Mouse (Mus musculus) embryonic facial prominence, embryonic 11.5 days (tissue): ENCODE measurements at regions not wholly inside any gene's neighbourhood (a gene's known extent, or its start where the extent isn't known, plus 50 kb on each side); places are given as distances from the start of the nearest gene placed in this dataset.

ENCODE experiments used
- ATAC-seq: fragments of 200-750 bp; cut with Nextera tagmentation; replicated peaks from 2 replicates; pipeline ENCODE4 v1.8.0; 2017; ENCODE audit warnings: low read depth; ENCODE audit not compliant: insufficient number of reproducible peaks, low FRiP score, low TSS enrichment
- DNase-seq: peaks from one replicate; pipeline ENCODE4 v3.0.0-alpha.2; 2015; ENCODE audit warnings: low spot score
- H3K27ac ChIP-seq: fragments of 300-500 bp; sonication (generic); replicated peaks from 2 replicates; pipeline ENCODE4 v1.5.1; 2014; ENCODE audit warnings: mild to moderate bottlenecking, low read depth, low read length, control low read depth
- H3K27me3 ChIP-seq: fragments of 300-500 bp; sonication (generic); 2 replicates; pipeline ENCODE4 v1.6.1; 2014; ENCODE audit warnings: mild to moderate bottlenecking, low read length, moderate library complexity, mixed read lengths; ENCODE audit not compliant: control insufficient read depth, insufficient read depth
- H3K36me3 ChIP-seq: fragments of 300-500 bp; sonication (generic); replicated peaks from 2 replicates; pipeline ENCODE4 v1.6.1; 2014; ENCODE audit warnings: low read depth, mild to moderate bottlenecking, low read length, moderate library complexity, mixed read lengths; ENCODE audit not compliant: control insufficient read depth, insufficient read depth
- H3K4me1 ChIP-seq: fragments of 300-500 bp; sonication (generic); 2 replicates; pipeline ENCODE4 v1.6.1; 2014; ENCODE audit warnings: low read length, mixed read lengths; ENCODE audit not compliant: control insufficient read depth, insufficient read depth
- H3K4me2 ChIP-seq: fragments of 300-500 bp; sonication (generic); 2 replicates; pipeline ENCODE4 v1.6.1; 2014; ENCODE audit warnings: low read depth, mild to moderate bottlenecking, control low read depth, low read length, moderate library complexity
- H3K4me3 ChIP-seq: fragments of 300-500 bp; sonication (generic); 2 replicates; pipeline ENCODE4 v1.5.1; 2014; ENCODE audit warnings: low read depth, low read length, control low read depth
- H3K9ac ChIP-seq: fragments of 300-500 bp; sonication (generic); replicated peaks from 2 replicates; pipeline ENCODE4 v1.6.1; 2014; ENCODE audit warnings: mild to moderate bottlenecking, control low read depth, low read length
- H3K9me3 ChIP-seq: fragments of 300-500 bp; sonication (generic); replicated peaks from 2 replicates; pipeline ENCODE4 v1.6.1; 2016; ENCODE audit warnings: mild to moderate bottlenecking, low read length, inconsistent platforms, mixed read lengths; ENCODE audit not compliant: control insufficient read depth
- WGBS: fragments of 180-500 bp; shearing (Covaris S2); extraction: QIAGEN DNeasy Blood & Tissue Kit; methylation state at CpG from one replicate; pipeline ENCODE4 v1.1.7; 2014; 5-methylcytosine and 5-hydroxymethylcytosine counted together

DNA sequence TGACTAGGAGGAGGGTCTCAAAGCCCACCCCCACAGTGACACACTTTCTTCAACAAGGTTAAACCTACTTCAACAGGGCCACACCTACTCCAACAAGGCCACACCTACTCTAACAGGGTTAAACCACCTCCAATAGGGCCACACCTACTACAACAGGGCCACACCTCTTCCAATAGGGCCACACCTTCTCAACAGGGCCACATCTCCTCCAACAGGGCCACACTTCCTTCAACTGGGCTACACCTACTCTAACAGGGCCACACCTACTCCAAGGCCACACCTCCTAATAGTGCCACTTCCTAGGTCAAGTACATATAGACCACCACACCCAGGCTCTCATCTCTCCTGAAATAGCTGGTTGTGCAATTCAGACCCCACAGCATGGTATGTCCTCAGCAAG, 145.3 kb downstream of the Gm26897 start:
- H3K27ac ChIP-seq = no peak overlapping the region
- H3K9ac ChIP-seq = no peak overlapping the region
- H3K4me1 ChIP-seq = peaks cover 14% of the 10 kb centered on the region
- no peaks in the 10 kb centered on the region for H3K9me3 ChIP-seq
- no peak overlapping the region for H3K4me2 ChIP-seq
- H3K27me3 ChIP-seq = no peaks in the 10 kb centered on the region
- DNase-seq (no peak), ATAC-seq (no peak)
- H3K36me3 ChIP-seq = no peaks in the 10 kb centered on the region
- no peak overlapping the region for H3K4me3 ChIP-seq

DNA sequence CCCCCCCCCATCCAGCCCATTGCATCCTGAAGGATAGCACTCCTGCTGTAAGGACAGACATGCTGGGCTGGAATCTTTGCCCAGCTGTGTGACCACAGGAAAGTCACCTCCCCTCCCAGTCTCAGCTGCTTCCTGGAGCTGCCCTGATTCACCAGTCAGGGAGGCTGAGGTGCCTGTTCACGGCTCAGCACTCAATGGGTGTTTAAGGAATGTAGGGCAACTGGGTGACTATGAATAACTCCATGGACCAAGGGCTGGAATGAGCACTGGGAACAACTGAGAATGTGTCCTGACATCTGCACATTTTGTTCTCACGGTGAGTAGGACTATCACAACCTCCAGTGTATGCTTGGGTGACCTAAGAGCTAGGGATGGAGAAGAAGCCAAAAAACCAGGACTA, 146.5 kb downstream of the Gm26897 start:
- peaks cover 14% of the 10 kb centered on the region for H3K4me1 ChIP-seq
- H3K36me3 ChIP-seq = no peaks in the 10 kb centered on the region
- no peaks in the 10 kb centered on the region for H3K27me3 ChIP-seq
- no peak overlapping the region for H3K27ac ChIP-seq
- no peaks in the 10 kb centered on the region for H3K9me3 ChIP-seq
- H3K4me2 ChIP-seq = no peak overlapping the region
- no peak for ATAC-seq
- no peak overlapping the region for H3K4me3 ChIP-seq
- DNase-seq = no peak
- no peak overlapping the region for H3K9ac ChIP-seq
- 83% methylated on average over 2 of the region's 2 CpGs for WGBS

DNA sequence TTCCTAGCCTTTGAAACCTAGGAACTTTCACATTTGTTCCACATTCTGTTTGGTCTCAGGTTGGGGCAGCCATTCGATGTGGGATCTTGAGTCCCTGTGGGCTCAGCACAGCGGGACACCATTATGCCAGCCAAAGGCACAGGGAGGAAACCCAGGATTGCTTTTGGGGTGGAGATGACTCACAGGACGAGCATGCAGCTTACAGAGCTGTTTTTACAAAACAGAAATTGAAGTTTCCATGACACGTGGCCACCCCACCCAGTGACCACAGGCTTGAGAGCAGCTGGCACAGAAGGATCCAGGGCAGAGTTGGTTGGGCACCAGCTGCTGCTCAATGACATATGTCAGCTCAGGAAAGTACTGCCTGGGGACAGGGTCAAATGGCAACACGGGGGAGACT, 147.8 kb downstream of the Gm26897 start:
- H3K4me3 ChIP-seq = no peak overlapping the region
- ATAC-seq (no peak), DNase-seq (no peak)
- H3K27me3 ChIP-seq = no peaks in the 10 kb centered on the region
- no peak overlapping the region for H3K27ac ChIP-seq
- no peaks in the 10 kb centered on the region for H3K9me3 ChIP-seq
- no peak overlapping the region for H3K4me2 ChIP-seq
- 36% methylated on average over 5 of the region's 5 CpGs for WGBS
- no peak overlapping the region for H3K9ac ChIP-seq
- no peaks in the 10 kb centered on the region for H3K36me3 ChIP-seq
- H3K4me1 ChIP-seq = peaks cover 16% of the 10 kb centered on the region

DNA sequence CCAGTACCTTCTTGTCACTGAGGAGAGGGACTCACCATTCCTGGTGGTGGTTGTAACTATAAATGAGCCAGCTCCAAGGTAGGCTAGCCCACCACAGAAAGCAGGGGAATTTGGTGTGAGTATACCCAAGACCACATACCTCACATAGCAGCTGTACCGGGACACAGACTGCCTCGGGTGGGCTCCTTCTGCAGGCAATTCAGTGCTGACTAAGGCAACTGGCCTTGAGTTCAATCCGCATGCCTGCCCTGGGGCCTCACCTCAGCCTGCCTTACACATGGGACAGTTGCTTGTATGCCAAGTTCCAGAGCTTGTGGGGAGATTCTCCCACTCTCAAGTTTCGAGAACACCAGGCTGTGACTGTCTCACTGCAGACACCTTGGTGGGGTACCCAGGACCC, 153.6 kb downstream of the Gm26897 start:
- no peak overlapping the region for H3K4me2 ChIP-seq
- no peak for ATAC-seq
- no peaks in the 10 kb centered on the region for H3K36me3 ChIP-seq
- no peaks in the 10 kb centered on the region for H3K27me3 ChIP-seq
- no peak for DNase-seq
- H3K9ac ChIP-seq = no peak overlapping the region
- H3K27ac ChIP-seq = no peak overlapping the region
- peaks cover 13% of the 10 kb centered on the region for H3K4me1 ChIP-seq
- H3K9me3 ChIP-seq = no peaks in the 10 kb centered on the region
- WGBS = 35% methylated on average over 4 of the region's 4 CpGs
- H3K4me3 ChIP-seq = no peak overlapping the region

DNA sequence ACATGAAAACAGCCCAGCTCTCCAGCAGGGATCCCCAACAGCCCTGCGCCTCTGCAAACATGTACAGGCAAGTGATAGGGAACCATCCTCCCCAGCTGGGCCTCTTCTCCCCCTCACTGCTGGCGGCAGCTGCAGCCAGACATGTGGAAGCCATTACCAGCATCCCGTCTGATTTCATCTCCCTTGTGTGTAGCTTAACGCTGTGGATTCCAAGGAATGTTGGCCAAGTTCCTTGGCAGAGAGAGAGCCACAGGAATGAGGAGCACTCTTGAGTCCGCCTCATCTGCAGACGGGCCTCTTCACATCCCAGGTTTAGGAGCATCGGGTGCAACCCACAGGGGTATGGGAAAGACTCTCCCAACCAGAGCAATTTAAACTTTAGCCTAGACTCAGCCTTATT, 157.1 kb downstream of the Gm26897 start:
- H3K9me3 ChIP-seq = no peaks in the 10 kb centered on the region
- 14% methylated on average over 7 of the region's 7 CpGs for whole genome bisulfite sequencing
- DNase-seq (peak; percentile 93), ATAC-seq (peak; percentile 64)
- no peaks in the 10 kb centered on the region for H3K27me3 ChIP-seq
- H3K4me2 ChIP-seq = no peak overlapping the region
- no peak overlapping the region for H3K9ac ChIP-seq
- no peak overlapping the region for H3K4me3 ChIP-seq
- H3K4me1 ChIP-seq = peaks cover 22% of the 10 kb centered on the region
- H3K36me3 ChIP-seq = no peaks in the 10 kb centered on the region
- H3K27ac ChIP-seq = peak overlapping the region; percentile 90

DNA sequence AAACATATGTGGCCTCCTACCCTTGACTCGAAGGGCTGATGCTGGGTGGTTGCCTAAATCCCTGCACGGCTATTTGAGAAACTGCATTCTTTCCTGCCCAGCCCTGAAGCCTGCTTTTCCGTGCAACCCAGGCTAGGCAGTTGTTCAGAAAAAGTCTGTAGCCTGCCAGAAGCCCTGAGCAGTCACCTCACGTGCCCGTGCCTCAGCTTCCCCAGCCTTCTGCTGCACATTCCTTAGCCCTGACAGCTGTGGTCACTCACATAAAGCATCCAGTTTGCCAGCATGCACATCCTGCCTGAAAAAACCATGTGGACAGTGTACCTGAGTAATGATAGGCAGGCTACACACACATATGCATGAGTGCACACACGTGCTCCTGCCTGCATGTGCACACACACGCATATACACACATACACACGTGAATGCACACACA, 157.6 kb downstream of the Gm26897 start:
- Histone ChIP-seq H3K9me3 (no peaks in the 10 kb centered on the region), H3K9ac (peak overlapping the region; percentile 47), H3K27me3 (no peaks in the 10 kb centered on the region), H3K4me2 (no peak overlapping the region), H3K27ac (peak overlapping the region; percentile 90), H3K36me3 (no peaks in the 10 kb centered on the region), H3K4me3 (no peak overlapping the region), H3K4me1 (peaks cover 19% of the 10 kb centered on the region)
- DNase-seq (peak; percentile 66), ATAC-seq (peak; percentile 26; the same call in 1 of the 2 replicates)
- 33% methylated on average over 8 of the region's 8 CpGs for WGBS

DNA sequence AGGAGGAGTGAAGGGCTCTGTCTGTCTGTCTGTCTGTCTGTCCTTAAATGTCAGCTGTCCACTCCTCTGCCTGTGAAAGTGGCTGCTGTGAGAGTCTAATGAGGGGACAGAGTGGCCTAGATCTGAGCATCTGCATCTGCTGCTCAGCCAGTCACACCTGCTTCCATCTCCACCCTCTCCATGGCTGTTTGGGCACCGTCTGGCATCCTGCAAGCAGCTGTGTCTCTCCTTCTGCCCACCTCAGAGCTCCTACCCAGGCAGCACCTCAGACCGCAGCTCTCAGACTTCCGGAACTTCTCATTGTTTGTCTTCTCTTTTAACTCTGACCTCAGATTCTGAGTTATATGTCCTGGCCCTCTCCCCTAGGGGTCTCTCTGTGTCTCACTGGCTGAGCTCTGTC, 159.2 kb downstream of the Gm26897 start:
- DNase-seq (no peak), ATAC-seq (no peak)
- Histone ChIP-seq H3K9ac (no peak overlapping the region), H3K27me3 (no peaks in the 10 kb centered on the region), H3K9me3 (no peaks in the 10 kb centered on the region), H3K4me3 (no peak overlapping the region), H3K36me3 (no peaks in the 10 kb centered on the region), H3K27ac (0 out of 2 replicates have a peak overlapping the region, but pooled peaks have one; percentile 54), H3K4me1 (peaks cover 19% of the 10 kb centered on the region), H3K4me2 (no peak overlapping the region)
- 58% methylated on average over 3 of the region's 3 CpGs for WGBS

DNA sequence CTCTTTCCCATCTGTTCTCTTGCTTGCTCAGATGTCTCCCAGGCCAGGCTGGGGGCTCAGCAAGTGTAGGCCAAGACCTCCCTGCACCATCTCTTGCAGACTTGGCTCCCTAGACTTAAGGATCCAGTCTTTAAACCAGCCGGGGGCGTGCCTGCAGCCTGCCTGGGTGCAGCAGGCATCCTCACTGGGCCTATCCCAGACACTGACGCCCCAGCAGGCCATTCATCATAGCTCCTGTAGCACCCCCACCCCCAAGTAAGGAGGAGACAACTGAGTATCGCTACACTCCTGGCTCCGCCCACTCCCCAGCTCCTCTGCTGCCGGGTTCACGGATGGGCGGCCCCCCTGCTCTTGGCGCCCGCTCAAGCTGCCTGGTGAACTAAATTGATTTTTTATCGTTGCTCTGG, 160.2 kb downstream of the Gm26897 start:
- Histone ChIP-seq H3K4me1 (peaks cover 19% of the 10 kb centered on the region), H3K27ac (peak overlapping the region; percentile 65), H3K4me3 (0 out of 2 replicates have a peak overlapping the region, but pooled peaks have one; percentile 7), H3K9me3 (no peaks in the 10 kb centered on the region), H3K4me2 (peak overlapping the region; percentile 29), H3K27me3 (no peaks in the 10 kb centered on the region), H3K9ac (peak overlapping the region; percentile 5; the same call in 1 of the 2 replicates), H3K36me3 (no peaks in the 10 kb centered on the region)
- WGBS = 1% methylated on average over 11 of the region's 11 CpGs
- DNase-seq = peak; percentile 83
- peak; percentile 77 for ATAC-seq
